ENCODE assay signal across 27 mouse cellular contexts in genomic region chr6:85234796-85235195, GRCm38 (mm10). TPM values are rescaled to one million over a fixed set of nuclear protein-coding genes. Genes with fewer than 3 reads are reported as not detected.
A peak's percentile ranks its signal among the peaks of the same experiment; 100 is the strongest.
DNase-seq lines count a peak whose midpoint lies in the region; ATAC-seq and TF ChIP-seq lines count a peak whose summit lies in the region.
"Had no signal": no experiment of that assay in that cellular context is flagged by ENCODE, and none has a peak within 500 bp of the region (broad histone marks: within the 10 kb centered on the region; RNA-seq: fewer than 3 reads in every experiment).

No protein-coding gene starts in this region.

- no peak overlapping the region for H3K27ac ChIP-seq in midbrain, embryonic 13.5 days
- H3K27ac ChIP-seq in midbrain, embryonic 15.5 days: no peak overlapping the region
- H3K27ac ChIP-seq in embryonic facial prominence, embryonic 10.5 days (replicated peaks): 0 out of 2 replicates have a peak overlapping the region, but pooled peaks have one; percentile 44
- no peak overlapping the region for H3K27ac ChIP-seq in limb, embryonic 13.5 days
- H3K27ac ChIP-seq in gastrocnemius, adult 2 months: no peak overlapping the region
- H3K27ac ChIP-seq: hindbrain, embryonic 12.5 days; macrophage had no signal

- no peak overlapping the region for H3K4me3 ChIP-seq in midbrain, embryonic 13.5 days (replicated peaks)
- no peak overlapping the region for H3K4me3 ChIP-seq in midbrain, embryonic 15.5 days
- no peak overlapping the region for H3K4me3 ChIP-seq in embryonic facial prominence, embryonic 10.5 days
- no peak overlapping the region for H3K4me3 ChIP-seq in limb, embryonic 13.5 days
- no peak overlapping the region for H3K4me3 ChIP-seq in gastrocnemius, adult 2 months
- H3K4me3 ChIP-seq: hindbrain, embryonic 12.5 days had no signal

- intact Hi-C loops in gastrocnemius, adult 2 months (cut with DNase I): no loop called here

- no peak overlapping the region for H3K9ac ChIP-seq in midbrain, embryonic 13.5 days (replicated peaks)
- H3K9ac ChIP-seq in midbrain, embryonic 15.5 days: no peak overlapping the region
- no peak overlapping the region for H3K9ac ChIP-seq in limb, embryonic 13.5 days
- H3K9ac ChIP-seq: hindbrain, embryonic 12.5 days had no signal

- WGBS in midbrain, embryonic 13.5 days: 17% methylated on average over 5 of the region's 5 CpGs
- WGBS in midbrain, embryonic 15.5 days: 30% methylated on average over 5 of the region's 5 CpGs
- WGBS in embryonic facial prominence, embryonic 10.5 days: 33% methylated on average over 5 of the region's 5 CpGs
- 29% methylated on average over 5 of the region's 5 CpGs for WGBS in limb, embryonic 13.5 days

- peak; percentile 17 for DNase-seq in embryonic facial prominence, embryonic 10.5 days (ENCODE audit: low spot score)
- DNase-seq in frontal cortex, postnatal 36 days (ENCODE audit: low spot score in 2 of 2): no peak
- no peak for DNase-seq in lung, postnatal 36 days
- no peak for DNase-seq in gastrocnemius, adult 2 months
- DNase-seq: adrenal gland, adult 2 months; B cell, adult 2 months; cerebellum, adult 2 months; gastrocnemius, postnatal 25 days; heart, adult 18-20 months; kidney, adult 11 months; kidney, postnatal 4 days; thymus, adult 18-20 months; thymus, postnatal 36 days had no signal

- ATAC-seq in midbrain, embryonic 13.5 days: peak; percentile 10; the same call in 1 of the 2 replicates
- ATAC-seq in midbrain, embryonic 15.5 days (replicated peaks): no peak
- peak; percentile 51 for ATAC-seq in limb, embryonic 13.5 days (ENCODE audit: low FRiP score, low read depth)
- ATAC-seq: forebrain, embryonic 14.5 days had no signal

- no peak for TF ChIP-seq CTCF in gastrocnemius, adult 2 months (IDR thresholded peaks at IDR 0.05)

- 0 out of 2 replicates have a peak, but pooled peaks cover 3% of the 10 kb centered on the region for H3K27me3 ChIP-seq in midbrain, embryonic 13.5 days
- H3K27me3 ChIP-seq in midbrain, embryonic 15.5 days (replicated peaks): no peaks in the 10 kb centered on the region
- 0 out of 2 replicates have a peak, but pooled peaks cover 34% of the 10 kb centered on the region for H3K27me3 ChIP-seq in embryonic facial prominence, embryonic 10.5 days (replicated peaks; ENCODE audit: low read depth, poor library complexity, severe bottlenecking)
- H3K27me3 ChIP-seq in limb, embryonic 13.5 days: no peaks in the 10 kb centered on the region

- H3K4me1 ChIP-seq in midbrain, embryonic 13.5 days (replicated peaks): peaks cover 27% of the 10 kb centered on the region
- H3K4me1 ChIP-seq in midbrain, embryonic 15.5 days: no peaks in the 10 kb centered on the region; the same call in 1 of the 2 replicates
- peaks cover 52% of the 10 kb centered on the region for H3K4me1 ChIP-seq in embryonic facial prominence, embryonic 10.5 days
- peaks cover 38% of the 10 kb centered on the region for H3K4me1 ChIP-seq in limb, embryonic 13.5 days

- H3K36me3 ChIP-seq in midbrain, embryonic 13.5 days: no peaks in the 10 kb centered on the region
- H3K36me3 ChIP-seq in midbrain, embryonic 15.5 days (replicated peaks): no peaks in the 10 kb centered on the region
- H3K36me3 ChIP-seq in embryonic facial prominence, embryonic 10.5 days (replicated peaks): no peaks in the 10 kb centered on the region
- no peaks in the 10 kb centered on the region for H3K36me3 ChIP-seq in limb, embryonic 13.5 days
- H3K36me3 ChIP-seq: hindbrain, embryonic 12.5 days had no signal

- no peaks in the 10 kb centered on the region for H3K9me3 ChIP-seq in midbrain, embryonic 13.5 days
- H3K9me3 ChIP-seq in midbrain, embryonic 15.5 days: no peaks in the 10 kb centered on the region
- no peaks in the 10 kb centered on the region for H3K9me3 ChIP-seq in embryonic facial prominence, embryonic 10.5 days
- no peaks in the 10 kb centered on the region for H3K9me3 ChIP-seq in limb, embryonic 13.5 days
- H3K9me3 ChIP-seq: hindbrain, embryonic 12.5 days had no signal

- no peak overlapping the region for H3K4me2 ChIP-seq in midbrain, embryonic 13.5 days (replicated peaks)
- no peak overlapping the region for H3K4me2 ChIP-seq in midbrain, embryonic 15.5 days
- no peak overlapping the region for H3K4me2 ChIP-seq in limb, embryonic 13.5 days (replicated peaks)
- H3K4me2 ChIP-seq: hindbrain, embryonic 12.5 days had no signal

RNA-seq across cellular contexts. Expression of gene Emx1, which starts 47.6 kb away (rescaled TPM):
- polyA plus RNA-seq in midbrain, embryonic 13.5 days (2015; fragmentation: Nextera tagmentation; extraction: Ambion mirVana): 1.8 and 7.2 TPM in 2 replicates
- polyA plus RNA-seq in midbrain, embryonic 15.5 days (2015; fragmentation: Nextera tagmentation; extraction: Ambion mirVana): 1.4 and 3.2 TPM in 2 replicates
- 2.6 and 2.9 TPM in 2 replicates for polyA plus RNA-seq in embryonic facial prominence, embryonic 10.5 days (2016; fragmentation: Nextera tagmentation; extraction: Ambion mirVana)
- polyA plus RNA-seq in limb, embryonic 13.5 days (2015; fragmentation: Nextera tagmentation; extraction: Ambion mirVana): 0.60 and 0.64 TPM in 2 replicates
- not detected for total RNA-seq in gastrocnemius, adult 2 months (2021)
- total RNA-seq: adrenal gland, adult 2 months; CH12.LX; gastrocnemius, postnatal 25 days; heart, adult 18-20 months; heart, postnatal 25 days; liver, adult 2 months had no signal
- polyA plus RNA-seq: adrenal gland, adult 2 months; heart, embryonic 14.5 days; liver, adult 2 months; liver, embryonic 16.5 days; lung, embryonic 16.5 days; macrophage; neural tube, embryonic 11.5 days; spleen, adult 2 months had no signal
